Mouse (Mus musculus): ENCODE measurements around the gene Lrrn4cl.
"Not testable (repeated sequence)": the region's sequence is repeated elsewhere in the genome, so short reads cannot be mapped to it uniquely, and the experiment has no call there.

Gene Lrrn4cl
- long read RNA-seq, experiment 1 = 0 reads
- long read RNA-seq, experiment 2, partial matches to known transcripts = 0 of 2 reads
- long read RNA-seq, experiment 2, other reads (novel, unspliced or antisense) = 0 of 2 reads

DNA sequence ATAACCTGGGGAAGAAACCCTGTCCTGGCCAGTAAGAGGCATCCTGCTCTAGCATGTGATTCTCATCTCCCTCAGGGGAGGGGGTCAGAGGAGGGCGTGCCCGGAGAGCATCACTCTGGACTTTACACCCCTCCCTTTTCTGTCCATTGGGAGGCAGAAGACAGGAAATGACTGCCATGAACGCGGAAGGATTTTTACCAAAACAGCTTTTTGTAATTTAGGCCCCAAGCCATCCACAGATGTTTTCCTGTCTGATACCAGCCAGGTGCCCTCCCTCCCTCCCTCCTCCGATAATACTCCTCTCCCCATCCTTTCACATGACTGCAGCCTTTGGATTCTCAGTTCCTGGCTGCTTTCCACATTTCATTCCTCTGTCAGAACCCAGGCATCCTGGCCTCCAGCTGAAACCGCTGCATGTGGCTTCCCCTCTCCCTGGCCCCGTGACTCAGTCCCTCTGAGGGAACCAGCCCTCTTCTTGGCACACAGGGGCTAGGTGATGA lies at the start of gene Lrrn4cl:
Gene Lrrn4cl (plus strand): TSS at position 367 of the 500 bp plus-strand sequence.
- intact Hi-C loops (cut with DNase I) = no loop called here

DNA sequence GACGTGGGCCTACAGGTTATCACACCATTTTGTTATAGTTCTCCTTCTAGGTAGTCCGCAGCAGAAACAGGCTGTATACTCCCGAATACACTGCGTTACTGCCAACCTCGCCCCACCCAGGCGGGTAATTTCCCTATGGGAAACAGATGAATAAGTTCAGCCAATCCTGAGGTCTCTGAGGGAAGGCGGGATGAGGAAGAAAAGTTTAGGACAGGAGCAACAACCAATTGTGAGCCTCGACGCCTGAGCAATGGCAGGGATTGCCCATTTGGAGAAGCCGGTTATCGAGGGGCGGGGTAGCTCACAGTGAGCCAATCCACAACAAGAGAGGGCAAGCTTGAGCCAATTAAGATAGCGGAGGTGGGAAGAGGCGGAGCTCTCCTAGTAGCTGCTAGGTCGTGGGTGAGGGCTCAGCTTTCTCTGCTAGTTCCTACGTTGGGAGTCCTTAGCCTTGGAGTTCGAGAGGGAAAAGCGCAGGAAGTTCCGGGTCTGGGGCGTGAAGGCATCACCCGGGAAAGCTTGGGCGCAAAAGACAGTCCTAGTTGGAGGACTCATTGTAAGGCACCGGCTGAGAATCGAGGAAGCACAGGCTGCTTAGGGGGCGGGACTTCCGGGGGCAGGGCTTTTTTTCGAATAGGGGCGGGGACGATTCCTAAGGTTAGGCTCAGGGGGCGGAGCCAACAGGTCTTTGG lies 48.3 kb upstream of the Lrrn4cl start, which contains the start of gene Zbtb3:
Gene Zbtb3 (plus strand): TSS at position 426 of the 692 bp plus-strand sequence.
- intact Hi-C loops (cut with DNase I) = no loop called here

DNA sequence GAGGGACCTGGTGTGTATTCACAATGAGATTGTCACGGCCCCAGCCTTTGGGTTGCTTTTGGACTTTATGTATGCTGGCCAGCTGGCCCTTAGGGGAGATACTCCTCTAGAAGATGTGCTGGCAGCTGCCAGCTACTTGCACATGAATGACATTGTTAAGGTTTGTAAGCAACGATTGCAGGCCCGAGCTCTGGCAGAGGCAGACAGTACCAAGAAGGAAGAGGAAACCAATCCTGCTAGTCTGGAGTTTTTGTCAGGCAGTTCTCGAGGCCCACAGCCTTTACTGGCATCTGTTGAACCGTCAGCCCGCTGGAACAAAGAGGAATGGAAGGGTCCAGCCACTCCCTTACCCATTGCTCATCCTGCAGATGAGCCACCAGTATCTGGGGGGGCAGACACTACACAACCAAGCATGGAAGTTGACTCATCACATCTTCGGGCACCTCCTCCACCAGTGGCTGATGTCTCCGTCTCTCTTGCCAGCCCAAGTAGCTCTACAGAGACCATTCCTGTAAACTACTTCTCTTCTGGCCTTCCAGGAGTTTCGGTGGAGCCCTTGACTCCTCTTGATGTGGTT lies 47.3 kb upstream of the Lrrn4cl start:
- intact Hi-C loops (cut with DNase I) = no loop called here

DNA sequence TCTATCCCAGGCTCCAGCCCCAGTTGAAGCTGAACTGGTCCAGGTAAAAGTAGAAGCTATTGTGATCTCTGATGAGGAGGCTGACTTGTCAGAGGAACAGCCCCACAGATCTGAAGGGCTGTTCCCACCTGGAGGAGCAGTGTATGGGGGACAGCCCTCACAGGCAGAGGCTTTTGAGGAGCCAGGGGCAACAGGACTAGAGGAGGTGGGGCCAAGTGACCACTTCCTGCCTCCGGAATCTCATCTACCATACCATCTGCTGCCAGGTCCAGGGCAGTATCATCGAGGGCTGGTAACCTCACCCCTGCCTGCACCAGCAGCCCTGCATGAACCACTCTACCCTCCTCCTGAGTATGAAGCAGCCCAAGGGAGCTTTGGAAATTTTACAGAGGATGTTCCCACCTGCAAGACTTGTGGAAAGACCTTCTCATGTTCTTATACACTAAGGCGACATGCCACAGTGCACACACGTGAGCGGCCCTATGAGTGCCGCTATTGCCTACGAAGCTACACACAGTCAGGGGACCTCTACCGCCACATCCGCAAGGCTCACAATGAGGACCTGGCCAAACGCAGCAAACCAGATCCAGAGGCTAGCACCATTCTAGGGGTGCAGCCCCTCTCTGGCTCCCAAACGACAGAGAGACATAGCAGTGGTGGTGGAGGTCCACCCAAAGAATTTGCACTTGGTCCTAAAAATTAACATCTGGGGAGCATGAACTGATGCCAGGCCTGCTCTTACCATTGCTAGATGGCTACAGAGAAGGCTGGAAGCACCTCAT lies 46.5 kb upstream of the Lrrn4cl start:
- intact Hi-C loops (cut with DNase I) = no loop called here

DNA sequence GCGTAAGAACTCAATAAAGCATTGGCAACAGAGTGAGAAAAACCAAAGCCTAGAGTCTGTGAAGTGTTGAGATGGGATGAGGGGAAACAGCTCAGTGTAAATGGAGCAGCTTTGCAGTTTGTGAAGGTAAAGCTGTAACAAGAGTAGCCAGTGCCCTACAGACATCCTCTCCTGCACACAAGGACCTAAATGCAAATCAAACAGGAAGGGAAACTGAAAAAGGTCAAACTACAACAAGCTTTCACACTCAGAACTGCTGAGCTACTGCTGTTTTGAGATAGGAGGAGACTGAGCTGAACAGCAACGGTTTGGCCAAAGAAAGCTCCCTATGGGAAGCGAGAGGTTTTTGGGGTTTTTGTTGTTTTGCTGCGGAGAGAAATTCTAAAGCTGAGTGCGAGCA lies 43.8 kb upstream of the Lrrn4cl start:
- intact Hi-C loops (cut with DNase I) = no loop called here

DNA sequence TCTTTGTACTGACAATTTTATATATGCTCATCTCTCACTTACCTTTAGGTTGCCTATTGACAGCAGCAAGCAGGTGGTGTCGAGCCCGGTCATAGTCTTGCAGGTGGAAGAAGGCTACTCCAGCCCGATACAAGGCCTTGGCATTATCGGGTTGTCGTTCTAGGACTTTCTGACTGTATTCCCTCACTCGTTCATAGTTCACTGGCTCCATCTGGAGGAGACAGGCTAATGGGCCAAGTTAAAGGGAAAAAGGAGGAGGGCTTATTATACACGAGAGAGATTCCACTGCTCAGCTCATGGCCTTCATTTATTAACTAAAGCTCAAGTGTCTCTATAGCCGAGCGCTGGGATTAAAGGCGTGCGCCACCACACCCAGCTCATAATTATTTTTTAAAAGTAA lies 34.8 kb upstream of the Lrrn4cl start:
- intact Hi-C loops (cut with DNase I) = loop anchor here (5.0 to 10.0 kb wide), 2 partner anchors 44 to 61 kb away; partner anchors contain the start of genes Nxf1, Tmem179b and Tmem223

- intact Hi-C loops (cut with DNase I) = loop anchor here (5.0 to 10.0 kb wide), 2 partner anchors 45 to 62 kb away; partner anchors contain the start of genes Nxf1, Tmem179b and Tmem223
These were observed 33.6 kb upstream of the Lrrn4cl start for GRCm38 (mm10) chr19:8817001-8817400.

DNA sequence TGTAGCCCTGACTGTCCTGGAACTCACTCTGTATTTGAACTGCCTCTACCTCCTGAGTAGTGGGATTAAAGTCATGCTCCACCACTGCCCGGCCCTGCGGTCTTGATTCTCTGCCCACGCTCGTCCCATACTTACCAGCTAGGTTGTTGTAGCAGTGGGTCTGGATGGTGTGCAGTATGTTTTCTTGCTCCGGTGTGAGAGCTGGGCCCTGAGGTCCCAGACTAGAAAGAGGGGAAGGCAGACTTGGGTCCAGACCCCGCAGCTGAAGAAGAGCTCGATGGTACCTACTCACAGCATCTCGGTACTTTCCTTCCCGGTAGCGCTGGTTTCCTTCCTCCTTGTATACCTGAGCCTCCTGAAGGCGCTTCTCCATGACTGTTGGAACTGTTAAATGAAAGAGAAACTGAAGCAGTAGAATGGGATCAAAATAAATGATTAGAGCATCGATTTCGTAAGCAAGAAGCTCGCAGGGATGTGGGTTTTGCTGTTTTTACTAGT lies 32.2 kb upstream of the Lrrn4cl start:
- intact Hi-C loops (cut with DNase I) = loop anchor here (5.0 to 10.0 kb wide), 2 partner anchors 46 to 64 kb away; partner anchors contain the start of genes Nxf1, Tmem179b and Tmem223

DNA sequence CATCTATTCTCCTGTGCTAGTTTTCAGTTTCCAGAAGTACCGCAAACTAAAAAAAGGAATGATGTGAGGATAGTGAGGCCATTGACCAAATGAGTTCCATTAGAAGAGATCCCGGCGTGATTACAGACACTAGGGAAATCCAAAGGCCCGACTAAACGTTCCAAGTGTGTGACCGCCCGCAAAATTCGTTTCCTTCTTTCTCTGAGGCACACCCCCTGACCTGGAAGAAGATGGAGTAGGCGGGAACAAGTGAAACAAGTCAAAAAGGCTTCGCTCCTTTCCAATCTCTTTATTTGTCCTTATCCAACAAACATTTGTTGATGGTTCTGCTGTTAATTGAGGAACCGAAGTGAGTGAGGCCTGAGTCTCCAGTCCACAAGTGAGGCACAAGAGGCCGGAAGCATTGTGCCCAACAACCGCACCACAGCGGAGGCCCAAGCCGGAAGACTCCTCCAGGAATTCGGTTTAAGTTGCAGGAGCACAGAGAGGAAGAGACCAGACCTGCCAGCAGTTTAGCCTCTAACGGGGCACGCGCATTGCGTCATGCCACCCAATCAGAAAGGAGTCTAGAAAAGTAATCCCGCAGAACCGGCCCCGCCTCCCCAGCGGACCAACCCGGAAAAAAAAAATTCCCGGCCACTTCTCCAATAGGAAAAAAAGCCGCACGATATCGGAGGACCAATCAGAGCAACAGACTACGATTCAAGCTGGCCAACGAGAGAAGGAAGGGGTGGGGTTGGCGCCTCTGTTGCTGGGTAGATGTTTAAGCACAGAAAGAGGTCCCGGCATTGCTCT lies 31.6 kb upstream of the Lrrn4cl start, which contains the start of gene Ttc9c:
Gene Ttc9c (minus strand): TSS at position 533 of the 795 bp plus-strand sequence.
- intact Hi-C loops (cut with DNase I) = loop anchor here (5.0 to 10.0 kb wide), 2 partner anchors 47 to 64 kb away; partner anchors contain the start of genes Nxf1, Tmem179b and Tmem223

DNA sequence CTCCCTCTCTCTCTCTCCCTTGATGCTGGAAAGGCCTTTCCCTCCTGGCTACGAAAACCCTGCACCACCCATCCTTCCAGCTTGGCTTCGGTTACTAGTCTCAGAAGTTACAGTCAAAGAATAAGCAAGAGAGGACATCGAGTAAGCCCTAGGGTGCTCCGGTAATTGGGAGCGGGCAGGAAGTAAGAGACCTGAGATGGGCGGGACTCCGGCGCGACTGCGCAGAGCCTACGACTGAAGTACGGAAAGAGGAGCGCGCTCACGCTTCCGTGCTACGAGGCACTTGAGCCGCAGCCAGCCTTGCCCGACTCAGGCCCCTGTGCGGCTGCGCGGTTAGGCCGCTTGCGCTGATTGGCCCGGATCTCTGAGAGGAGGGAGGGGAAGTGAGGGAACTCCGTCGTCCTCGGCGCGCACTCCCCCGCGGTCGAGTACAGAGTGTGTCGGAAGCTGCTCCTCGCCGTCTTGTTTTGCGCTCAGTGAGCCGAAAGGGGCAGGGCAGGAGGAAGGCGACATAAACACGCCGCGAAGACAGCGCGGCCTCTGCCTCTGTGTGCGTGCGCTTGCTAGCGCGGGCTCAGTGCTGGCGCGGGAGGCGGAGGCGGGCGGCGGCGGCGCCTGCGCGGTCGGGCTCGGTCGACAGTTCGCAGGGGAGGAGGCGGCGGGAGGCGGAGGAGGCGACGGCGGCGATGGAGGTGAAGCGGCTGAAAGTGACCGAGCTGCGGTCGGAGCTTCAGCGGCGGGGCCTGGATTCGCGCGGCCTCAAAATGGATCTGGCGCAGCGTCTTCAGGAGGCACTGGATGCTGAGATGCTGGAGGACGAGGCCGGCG lies 30.8 kb upstream of the Lrrn4cl start, which contains the start of gene Hnrnpul2:
Gene Hnrnpul2 (plus strand): TSS at position 415 of the 828 bp plus-strand sequence.
- intact Hi-C loops (cut with DNase I) = loop anchor here (5.0 to 10.0 kb wide), 2 partner anchors 48 to 65 kb away; partner anchors contain the start of genes Nxf1, Tmem179b and Tmem223

DNA sequence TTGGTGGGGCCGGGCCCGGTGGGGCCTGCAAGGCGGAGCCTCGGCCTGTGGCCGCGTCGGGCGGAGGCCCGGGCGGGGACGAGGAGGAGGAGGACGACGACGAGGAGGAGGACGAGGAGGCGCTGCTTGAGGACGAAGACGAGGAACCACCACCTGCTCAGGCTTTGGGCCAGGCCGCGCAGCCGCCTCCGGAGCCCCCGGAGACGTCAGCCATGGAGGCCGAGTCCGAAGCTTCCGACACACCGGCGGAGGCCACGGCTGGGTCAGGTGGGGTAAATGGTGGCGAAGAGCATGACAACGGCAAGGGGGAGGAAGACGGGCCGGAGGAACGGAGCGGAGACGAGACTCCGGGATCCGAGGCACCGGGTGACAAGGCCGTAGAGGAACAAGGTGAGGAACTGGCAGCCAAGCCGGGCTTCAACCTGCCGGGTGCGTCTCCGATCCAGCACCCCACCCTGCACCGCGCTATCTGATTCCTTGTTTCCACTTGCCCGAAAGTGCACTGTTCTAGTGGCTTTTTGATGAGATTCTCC lies 30.1 kb upstream of the Lrrn4cl start:
- intact Hi-C loops (cut with DNase I) = no loop called here

- intact Hi-C loops (cut with DNase I) = no loop called here
These were observed 29.4 kb upstream of the Lrrn4cl start for GRCm38 (mm10) chr19:8821146-8821545.

GRCm38 (mm10) chr19:8822696-8823095 lies 27.9 kb upstream of the Lrrn4cl start:
- intact Hi-C loops (cut with DNase I) = no loop called here

DNA sequence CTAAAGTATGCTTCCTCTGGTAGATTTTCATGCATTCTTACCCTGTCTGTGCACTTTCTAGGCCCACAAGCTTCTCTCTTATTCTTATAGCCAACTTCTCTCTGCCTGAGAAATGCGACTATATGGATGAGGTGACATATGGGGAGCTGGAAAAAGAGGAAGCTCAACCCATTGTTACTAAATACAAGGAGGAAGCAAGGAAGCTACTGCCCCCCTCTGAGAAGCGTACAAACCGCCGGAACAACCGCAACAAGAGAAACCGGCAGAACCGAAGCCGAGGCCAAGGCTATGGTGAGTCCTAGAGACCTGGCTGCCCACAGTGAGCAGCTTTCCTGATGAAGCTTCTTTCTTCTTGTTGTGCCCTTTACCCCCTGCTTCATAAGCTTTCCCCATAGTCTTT lies 20.9 kb upstream of the Lrrn4cl start, which contains the start of gene AC129217.1:
Gene AC129217.1 (plus strand): TSS at position 114 of the 400 bp plus-strand sequence.
- intact Hi-C loops (cut with DNase I) = loop anchor here (5.0 kb wide), 1 partner anchor 123 kb away; the partner anchor contains the start of gene Tut1

DNA sequence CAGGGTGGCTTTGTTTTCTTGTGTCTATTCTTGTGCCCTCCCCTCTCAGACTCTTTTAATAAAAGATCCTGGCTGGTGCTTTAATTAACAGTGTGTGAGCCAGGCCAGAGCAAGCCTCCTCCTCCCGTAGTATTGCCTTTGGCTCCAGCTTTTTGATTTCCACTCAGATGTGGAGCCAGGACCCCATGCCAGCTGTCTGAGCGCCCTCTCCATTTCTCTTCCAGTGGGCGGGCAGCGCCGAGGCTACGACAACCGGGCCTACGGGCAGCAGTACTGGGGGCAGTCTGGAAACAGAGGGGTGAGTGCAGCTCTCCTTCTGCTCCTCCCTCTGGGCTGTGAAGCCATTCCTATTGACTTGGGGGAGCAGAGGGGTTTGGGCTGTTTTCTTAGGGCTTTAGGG lies 19.9 kb upstream of the Lrrn4cl start:
- intact Hi-C loops (cut with DNase I) = loop anchor here (5.0 kb wide), 1 partner anchor 122 kb away; the partner anchor contains the start of gene Tut1

GRCm38 (mm10) chr19:8831262-8831661 lies 19.3 kb upstream of the Lrrn4cl start:
- intact Hi-C loops (cut with DNase I) = loop anchor here (5.0 kb wide), 1 partner anchor 121 kb away; the partner anchor contains the start of gene Tut1

DNA sequence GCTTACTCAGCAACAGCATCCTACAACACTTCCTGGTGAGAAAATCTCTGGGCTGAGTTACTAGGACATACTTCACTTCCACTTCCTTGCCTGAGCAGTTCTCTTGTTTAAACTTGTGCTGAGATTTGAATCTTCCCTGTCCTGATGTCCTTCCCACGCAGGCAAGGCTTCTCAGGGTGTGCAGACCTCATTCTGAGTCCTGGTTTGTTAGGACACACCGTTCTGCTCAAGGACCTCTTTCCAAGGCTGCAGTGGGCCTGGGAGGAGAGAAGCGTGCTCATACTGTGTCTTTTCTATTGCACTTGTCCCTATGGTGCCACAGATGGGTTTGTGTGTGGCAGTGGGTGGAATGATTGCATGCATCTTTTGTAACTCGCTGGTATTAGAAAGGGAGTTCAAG lies 17.6 kb upstream of the Lrrn4cl start:
- intact Hi-C loops (cut with DNase I) = loop anchor here (5.0 kb wide), 1 partner anchor 119 kb away; the partner anchor contains the start of gene Tut1

DNA sequence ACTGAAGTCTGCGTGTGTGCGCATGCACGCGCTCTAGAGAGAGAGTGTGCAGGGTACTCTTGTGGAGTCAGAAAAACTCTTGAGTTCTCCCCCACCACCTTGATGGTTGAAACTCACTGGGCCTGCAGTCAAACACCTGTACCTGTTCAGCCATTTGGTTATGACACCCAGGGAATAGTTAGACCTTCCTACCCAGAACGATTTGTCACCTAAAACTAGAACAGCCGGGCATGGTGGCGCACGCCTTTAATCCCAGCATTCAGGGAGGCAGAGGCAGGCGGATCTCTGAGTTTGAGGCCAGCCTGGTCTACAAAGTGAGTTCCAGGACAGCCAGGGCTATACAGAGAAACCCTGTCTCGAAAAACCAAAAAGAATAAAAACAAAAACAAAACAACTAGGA lies 14.2 kb upstream of the Lrrn4cl start:
- intact Hi-C loops (cut with DNase I) = not testable (repeated sequence)
